Mouse (Mus musculus): Measurements from ENCODE around the gene Cntd1.

DNA sequence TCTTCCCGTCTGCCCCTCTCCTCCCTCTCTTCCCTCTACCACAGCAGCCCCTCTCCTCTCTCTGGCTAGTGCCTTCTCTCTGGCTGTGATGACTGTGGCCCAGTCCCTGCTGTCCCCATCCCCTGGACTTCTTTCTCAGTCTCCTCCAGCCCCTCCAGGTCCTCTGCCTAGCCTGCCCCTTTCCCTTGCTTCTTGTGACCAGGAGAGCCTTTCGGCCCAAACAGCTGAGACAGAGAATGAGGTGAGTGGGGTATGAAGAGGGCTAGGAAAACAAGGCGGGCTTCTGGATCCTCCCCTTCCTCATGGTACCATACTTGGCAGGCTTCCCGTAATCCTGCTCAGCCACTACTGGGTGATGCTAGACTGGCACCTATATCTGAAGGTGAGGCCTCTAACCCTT, 3.5 kb upstream of the Cntd1 start:
- TF ChIP-seq CTCF (IDR thresholded peaks at IDR 0.05; ENCODE audit: extremely low read depth, insufficient read depth, low read length) (no peak), POLR2A (IDR thresholded peaks at IDR 0.05; ENCODE audit: extremely low read depth, insufficient read depth, low read length) (no peak)

All from cortical plate, adult 2 months (tissue).